Mouse (Mus musculus) embryonic facial prominence, embryonic 12.5 days (tissue): Measurements from ENCODE around the gene Hoxb3. TPM values are rescaled to one million over a fixed set of nuclear protein-coding genes. Genes with fewer than 3 reads are reported as not detected.
A peak's percentile ranks its signal among the peaks of the same experiment; 100 is the strongest.

Experiments used
- ATAC-seq: fragments of 200-750 bp; cut with Nextera tagmentation; 2 replicates; pipeline ENCODE4 v1.8.0; 2017; ENCODE audit not compliant: insufficient number of reproducible peaks, insufficient read depth, low FRiP score, low TSS enrichment
- H3K27ac ChIP-seq: fragments of 300-500 bp; sonication (generic); 2 replicates; pipeline ENCODE4 v1.5.1; 2016; ENCODE audit warnings: mild to moderate bottlenecking
- H3K27me3 ChIP-seq: fragments of 300-500 bp; sonication (generic); 2 replicates; pipeline ENCODE4 v1.6.1; 2016; ENCODE audit warnings: mild to moderate bottlenecking, moderate library complexity
- H3K36me3 ChIP-seq: fragments of 300-500 bp; sonication (generic); 2 replicates; pipeline ENCODE4 v1.6.1; 2016; ENCODE audit warnings: mild to moderate bottlenecking
- H3K4me1 ChIP-seq: fragments of 300-500 bp; sonication (generic); 2 replicates; pipeline ENCODE4 v1.6.1; 2016
- H3K4me2 ChIP-seq: fragments of 300-500 bp; sonication (generic); replicated peaks from 2 replicates; pipeline ENCODE4 v1.6.1; 2016; ENCODE audit warnings: mild to moderate bottlenecking, moderate library complexity
- H3K4me3 ChIP-seq: fragments of 300-500 bp; sonication (generic); 2 replicates; pipeline ENCODE4 v1.5.1; 2016; ENCODE audit warnings: mild to moderate bottlenecking
- H3K9ac ChIP-seq: fragments of 300-500 bp; sonication (generic); 2 replicates; pipeline ENCODE4 v1.6.1; 2016; ENCODE audit warnings: mild to moderate bottlenecking, moderate library complexity
- H3K9me3 ChIP-seq: fragments of 300-500 bp; sonication (generic); 2 replicates; pipeline ENCODE4 v1.6.1; 2016; ENCODE audit warnings: mild to moderate bottlenecking, moderate library complexity
- WGBS: fragments of 180-500 bp; shearing (Covaris S2); methylation state at CpG from one replicate; pipeline ENCODE4 v1.1.7; 2016; 5-methylcytosine and 5-hydroxymethylcytosine counted together
- polyA plus RNA-seq: library from polyadenylated mRNA; unstranded; fragments of >200 nt; fragmentation: Nextera tagmentation; extraction: Ambion mirVana; gene quantifications from 2 replicates; pipeline ENCODE4 v1.2.1, GENCODE M21; 2016

Gene Hoxb3
- polyA plus RNA-seq, 1 experiment from 2014 or later, result 0.87 TPM

DNA sequence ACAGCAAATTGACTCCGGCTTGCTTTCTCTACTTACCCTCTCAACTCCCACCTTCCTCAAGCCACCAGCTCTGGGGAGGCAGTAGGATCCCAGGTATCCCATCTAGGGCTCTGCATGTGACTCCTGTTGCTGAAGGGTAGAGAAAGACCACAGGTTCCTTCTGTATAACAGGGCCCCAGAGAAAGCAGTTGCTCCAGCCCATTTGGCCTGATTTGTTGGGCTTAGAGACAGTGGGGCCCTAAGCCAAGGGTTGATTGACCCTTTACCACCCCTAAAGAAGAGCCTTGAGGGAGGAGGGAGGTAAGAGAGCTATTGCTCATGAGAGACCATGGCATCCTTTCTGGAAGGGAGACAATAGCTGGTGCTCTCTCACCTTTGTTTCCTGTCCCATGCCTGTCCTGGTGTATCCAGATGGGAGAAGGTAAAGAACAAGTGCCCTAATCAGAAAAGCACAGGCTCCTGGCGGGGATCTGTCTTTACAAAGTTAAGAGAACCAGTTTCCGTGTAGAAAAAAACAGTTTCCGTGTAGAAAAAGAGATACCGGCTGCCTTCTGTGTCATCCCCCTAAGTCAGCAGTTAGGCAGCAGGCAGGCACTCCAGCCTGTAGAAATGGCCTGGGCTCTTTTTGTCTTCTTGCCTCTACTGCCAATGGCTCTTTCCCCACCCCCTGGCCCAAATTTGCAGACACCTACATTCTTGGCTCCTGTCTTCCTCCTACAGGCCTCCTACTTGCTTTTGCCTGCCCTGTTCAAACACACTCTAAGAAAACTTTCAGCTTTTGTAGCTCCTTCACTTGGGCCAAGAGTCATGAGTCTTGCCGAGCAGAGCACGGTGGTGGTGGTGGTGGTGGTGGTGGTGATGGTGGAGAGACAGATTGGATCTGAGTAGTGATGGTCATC, 16.1 kb downstream of the Hoxb3 start:
- no peak overlapping the region for H3K27ac ChIP-seq
- H3K4me2 ChIP-seq, result no peak overlapping the region
- 10% methylated on average over 7 of the region's 7 CpGs for WGBS

DNA sequence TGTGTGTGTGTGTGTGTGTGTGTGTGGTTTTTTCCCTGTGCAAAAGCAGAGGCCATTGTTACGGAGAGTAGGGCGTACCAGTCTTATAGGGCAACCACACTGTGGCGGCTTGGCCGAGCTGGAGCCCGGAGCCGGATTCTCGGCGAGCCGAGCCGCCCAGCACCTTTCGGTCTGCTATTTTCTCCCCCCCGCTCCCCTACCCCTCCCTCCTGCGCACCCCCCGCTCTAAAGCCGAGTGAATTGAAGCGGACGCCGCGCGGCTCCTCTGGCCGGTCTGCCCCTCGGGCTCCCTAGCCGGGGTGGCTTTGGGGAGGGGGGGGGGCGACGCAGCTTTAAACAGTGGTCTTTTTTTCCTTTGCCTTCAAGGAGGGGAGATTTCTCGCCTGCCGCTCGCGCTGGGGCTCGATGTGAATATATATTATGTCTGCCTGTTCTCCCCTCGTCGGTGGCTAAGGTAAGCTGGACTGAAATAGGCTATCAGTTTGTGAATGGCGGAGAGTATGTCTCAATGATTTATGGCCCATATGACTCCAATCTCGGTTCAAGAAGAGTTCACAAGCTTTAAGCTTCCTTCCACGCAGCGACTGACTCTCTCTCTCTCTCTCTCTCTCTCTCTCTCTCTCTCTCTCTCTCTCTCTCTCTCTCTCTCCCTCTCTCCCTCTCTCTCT, 17.7 kb downstream of the Hoxb3 start:
- H3K4me1 ChIP-seq, result no peaks in the 10 kb centered on the region
- no peaks in the 10 kb centered on the region for H3K9me3 ChIP-seq
- no peak for ATAC-seq
- under 1% methylated on average over 35 of the region's 36 CpGs for WGBS
- peak overlapping the region; percentile 31 for H3K4me2 ChIP-seq
- H3K4me3 ChIP-seq, result peak overlapping the region; percentile 18; the same call in 1 of the 2 replicates
- H3K27me3 ChIP-seq, result peaks cover 100% of the 10 kb centered on the region
- no peaks in the 10 kb centered on the region for H3K36me3 ChIP-seq
- no peak overlapping the region for H3K27ac ChIP-seq
- H3K9ac ChIP-seq, result no peak overlapping the region

More for the DNA sequence above, 16.1 kb downstream of the Hoxb3 start:
- no peak overlapping the region for H3K4me3 ChIP-seq
- no peaks in the 10 kb centered on the region for H3K4me1 ChIP-seq
- no peak for ATAC-seq
- no peak overlapping the region for H3K9ac ChIP-seq
- H3K27me3 ChIP-seq, result peaks cover 100% of the 10 kb centered on the region
- no peaks in the 10 kb centered on the region for H3K9me3 ChIP-seq
- H3K36me3 ChIP-seq, result no peaks in the 10 kb centered on the region

DNA sequence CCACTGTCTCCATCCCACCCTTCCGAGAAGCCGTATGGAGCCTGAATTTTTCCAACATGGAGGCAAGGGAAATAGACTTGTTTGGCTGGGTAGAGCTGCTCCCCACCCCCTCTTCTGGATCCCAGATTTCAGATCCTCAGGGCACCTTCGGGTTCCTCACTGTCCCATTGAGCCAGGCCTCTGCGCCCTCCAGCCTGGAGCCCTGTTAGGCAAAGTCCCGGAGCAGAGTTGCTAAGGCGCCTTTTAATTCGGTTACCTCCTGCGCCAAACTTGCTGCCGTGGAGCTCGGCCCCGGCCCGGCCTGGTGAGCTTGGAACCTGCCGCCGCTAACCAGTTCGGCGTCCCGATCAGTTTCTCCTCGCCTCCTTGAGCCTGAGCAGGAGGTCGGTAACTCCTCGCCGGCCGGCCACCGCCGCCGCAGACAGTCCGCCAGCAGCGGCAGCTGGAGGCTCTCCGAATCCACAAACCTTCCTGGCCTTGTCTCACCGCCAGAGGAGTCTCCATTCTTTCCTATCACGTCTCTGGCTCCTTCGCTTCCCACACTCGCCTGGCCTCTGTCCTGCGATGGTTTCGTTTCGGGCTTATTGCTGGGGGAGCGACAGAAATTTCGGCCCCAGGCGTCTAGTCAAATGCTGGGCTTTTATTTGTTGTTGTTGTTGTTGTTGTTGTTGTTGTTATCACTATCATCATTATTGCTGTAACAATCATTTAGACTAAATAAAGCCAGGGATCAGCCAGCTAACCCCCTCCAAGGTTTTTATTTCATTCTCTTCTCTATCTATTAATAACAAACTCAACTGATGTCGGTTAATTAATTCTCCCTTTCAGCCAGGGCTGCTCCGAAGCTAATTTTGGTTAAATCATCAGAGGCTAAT, 18.8 kb downstream of the Hoxb3 start:
- no peak overlapping the region for H3K9ac ChIP-seq
- no peak overlapping the region for H3K27ac ChIP-seq

DNA sequence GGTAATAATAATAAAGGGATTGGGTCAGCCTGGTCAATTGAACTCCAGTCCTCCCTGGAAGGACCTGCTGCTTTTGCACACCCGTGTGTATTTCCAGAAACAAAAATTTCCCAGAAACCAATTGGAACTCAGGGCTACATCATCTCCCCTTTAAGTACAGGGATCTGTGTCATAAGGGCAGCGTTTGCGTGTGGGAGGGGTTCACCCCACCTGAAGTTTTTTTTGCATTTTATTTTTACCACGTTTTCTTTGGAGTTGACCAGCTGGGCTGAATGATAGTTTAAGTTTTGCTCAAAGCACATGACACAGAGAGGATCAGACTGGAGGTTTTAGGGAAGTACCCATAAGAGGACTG, 19.4 kb downstream of the Hoxb3 start:
- H3K4me3 ChIP-seq, result no peak overlapping the region
- H3K27me3 ChIP-seq, result peaks cover 97% of the 10 kb centered on the region
- no peak for ATAC-seq
- H3K9me3 ChIP-seq, result no peaks in the 10 kb centered on the region
- 0 out of 2 replicates have a peak overlapping the region, but pooled peaks have one; percentile 2 for H3K4me2 ChIP-seq
- WGBS, result 2% methylated on average over 4 of the region's 4 CpGs
- no peak overlapping the region for H3K9ac ChIP-seq
- no peak overlapping the region for H3K27ac ChIP-seq
- H3K4me1 ChIP-seq, result no peaks in the 10 kb centered on the region
- no peaks in the 10 kb centered on the region for H3K36me3 ChIP-seq

More for the DNA sequence above, 18.8 kb downstream of the Hoxb3 start:
- peak overlapping the region; percentile 22; the same call in 1 of the 2 replicates for H3K4me2 ChIP-seq
- peak overlapping the region; percentile 4; the same call in 1 of the 2 replicates for H3K4me3 ChIP-seq
- no peaks in the 10 kb centered on the region for H3K9me3 ChIP-seq
- H3K27me3 ChIP-seq, result peaks cover 100% of the 10 kb centered on the region
- ATAC-seq, result no peak
- no peaks in the 10 kb centered on the region for H3K36me3 ChIP-seq
- no peaks in the 10 kb centered on the region for H3K4me1 ChIP-seq
- under 1% methylated on average over 40 of the region's 40 CpGs for WGBS

DNA sequence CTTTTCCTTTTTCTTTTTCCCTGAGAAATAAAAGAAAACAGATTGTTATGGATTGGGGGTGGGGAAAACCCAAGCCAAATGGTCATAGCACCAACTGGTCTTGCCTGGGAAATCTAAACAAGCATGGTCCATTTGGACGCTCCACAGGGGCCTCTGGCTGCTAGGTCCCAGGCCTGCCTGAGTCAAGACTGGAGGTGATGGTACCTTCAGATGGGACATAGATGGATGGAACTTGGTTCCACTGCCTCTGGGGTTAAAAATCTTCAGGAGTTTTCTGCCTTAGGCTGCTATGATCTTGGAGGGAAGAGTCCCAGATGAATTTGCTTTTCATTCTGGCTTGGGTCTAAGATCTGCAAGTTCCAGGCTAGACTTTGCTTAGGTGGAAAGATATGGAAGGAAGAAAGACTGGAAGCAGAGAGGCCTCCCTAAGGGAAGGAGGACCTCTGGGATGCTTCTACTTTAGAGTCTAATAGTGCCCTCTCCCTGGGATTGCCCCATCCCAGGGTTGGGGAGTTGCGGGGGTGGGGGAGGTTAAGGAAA, 20.1 kb downstream of the Hoxb3 start:
- Histone ChIP-seq H3K4me1 (no peaks in the 10 kb centered on the region), H3K27ac (no peak overlapping the region), H3K9ac (no peak overlapping the region), H3K9me3 (no peaks in the 10 kb centered on the region), H3K36me3 (no peaks in the 10 kb centered on the region), H3K4me3 (no peak overlapping the region), H3K4me2 (no peak overlapping the region), H3K27me3 (peaks cover 96% of the 10 kb centered on the region)
- no peak for ATAC-seq
- WGBS, result 9% methylated on average over 2 of the region's 2 CpGs

DNA sequence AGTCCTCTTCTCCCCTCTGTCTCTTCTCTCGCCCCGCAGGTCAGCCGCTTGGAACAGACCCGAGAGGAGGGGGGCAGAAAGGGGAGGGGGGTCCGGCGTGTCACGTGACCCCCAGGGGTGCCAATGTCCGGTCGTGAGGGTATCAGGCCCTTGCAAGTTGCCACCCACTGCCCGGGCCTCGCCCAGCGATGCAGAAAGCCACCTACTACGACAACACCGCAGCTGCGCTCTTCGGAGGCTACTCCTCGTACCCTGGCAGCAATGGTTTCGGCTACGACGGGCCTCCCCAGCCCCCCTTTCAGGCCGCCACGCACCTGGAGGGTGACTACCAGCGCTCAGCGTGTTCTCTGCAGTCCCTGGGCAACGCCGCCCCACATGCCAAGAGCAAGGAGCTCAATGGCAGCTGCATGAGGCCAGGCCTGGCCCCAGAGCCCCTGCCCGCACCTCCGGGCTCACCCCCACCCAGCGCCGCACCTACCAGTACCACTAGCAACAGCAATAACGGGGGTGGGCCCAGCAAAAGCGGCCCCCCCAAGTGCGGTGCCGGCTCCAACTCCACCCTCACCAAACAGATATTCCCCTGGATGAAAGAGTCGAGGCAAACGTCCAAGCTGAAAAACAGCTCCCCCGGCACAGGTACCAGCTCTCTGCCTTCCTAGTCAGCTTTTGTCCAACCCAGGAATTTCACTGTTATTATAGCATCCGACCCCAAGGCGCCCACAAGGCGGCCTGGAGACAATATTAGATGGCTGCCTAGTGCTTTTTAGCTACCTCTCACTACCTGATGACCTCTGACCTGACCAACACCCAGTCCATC, 21.1 kb downstream of the Hoxb3 start:
- Histone ChIP-seq H3K9ac (no peak overlapping the region), H3K4me2 (no peak overlapping the region), H3K4me3 (no peak overlapping the region), H3K9me3 (no peaks in the 10 kb centered on the region), H3K4me1 (no peaks in the 10 kb centered on the region), H3K27me3 (peaks cover 96% of the 10 kb centered on the region), H3K27ac (no peak overlapping the region), H3K36me3 (no peaks in the 10 kb centered on the region)
- ATAC-seq, result no peak
- 1% methylated on average over 38 of the region's 40 CpGs for WGBS

DNA sequence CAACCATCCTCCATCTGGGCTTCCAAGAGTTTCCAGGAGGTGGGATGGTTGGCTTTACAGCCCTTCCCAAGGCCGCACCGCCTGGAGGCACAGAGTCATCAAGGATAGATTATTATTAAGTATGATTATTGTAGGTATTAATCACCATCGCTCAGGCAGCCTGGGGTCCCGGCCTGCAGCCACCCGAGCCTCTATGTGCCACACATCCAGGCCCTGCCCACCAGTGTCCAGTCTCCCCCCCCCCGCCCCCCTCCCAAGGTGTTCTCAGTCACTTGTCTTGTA, 21.7 kb downstream of the Hoxb3 start:
- Histone ChIP-seq H3K36me3 (no peaks in the 10 kb centered on the region), H3K9me3 (no peaks in the 10 kb centered on the region), H3K27me3 (peaks cover 96% of the 10 kb centered on the region), H3K4me3 (no peak overlapping the region), H3K9ac (no peak overlapping the region), H3K4me1 (no peaks in the 10 kb centered on the region), H3K4me2 (no peak overlapping the region), H3K27ac (no peak overlapping the region)
- 2% methylated on average over 6 of the region's 6 CpGs for WGBS
- no peak for ATAC-seq

DNA sequence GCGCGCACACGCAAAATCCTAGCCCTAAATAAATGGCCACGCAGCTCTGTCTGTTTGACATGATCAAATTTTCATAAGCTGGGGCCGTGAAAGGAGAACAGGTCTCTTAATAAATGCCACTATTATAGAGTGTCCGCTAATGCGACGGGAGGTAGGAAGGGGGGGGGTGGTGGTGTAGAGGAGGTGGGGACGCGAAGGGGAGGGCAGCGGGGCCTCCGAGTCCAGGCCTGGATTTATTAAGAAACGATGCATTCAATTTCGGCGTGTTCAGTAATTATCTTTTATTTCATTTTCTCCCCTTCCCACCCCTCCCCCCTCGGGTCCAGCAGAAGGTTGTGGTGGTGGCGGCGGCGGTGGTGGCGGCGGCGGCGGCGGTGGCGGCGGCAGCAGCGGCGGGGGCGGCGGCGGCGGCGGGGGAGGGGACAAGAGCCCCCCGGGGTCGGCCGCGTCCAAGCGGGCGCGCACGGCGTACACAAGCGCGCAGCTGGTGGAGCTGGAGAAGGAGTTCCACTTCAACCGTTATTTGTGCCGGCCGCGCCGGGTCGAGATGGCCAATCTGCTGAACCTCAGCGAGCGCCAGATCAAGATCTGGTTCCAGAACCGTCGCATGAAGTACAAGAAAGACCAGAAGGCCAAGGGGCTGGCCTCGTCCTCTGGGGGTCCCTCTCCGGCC, 22.2 kb downstream of the Hoxb3 start:
- 1% methylated on average over 38 of the region's 56 CpGs for WGBS
- Histone ChIP-seq H3K4me2 (peak overlapping the region; percentile 24), H3K9me3 (no peaks in the 10 kb centered on the region), H3K27ac (no peak overlapping the region), H3K9ac (no peak overlapping the region), H3K4me3 (no peak overlapping the region), H3K4me1 (no peaks in the 10 kb centered on the region), H3K36me3 (no peaks in the 10 kb centered on the region), H3K27me3 (peaks cover 95% of the 10 kb centered on the region)
- no peak for ATAC-seq

DNA sequence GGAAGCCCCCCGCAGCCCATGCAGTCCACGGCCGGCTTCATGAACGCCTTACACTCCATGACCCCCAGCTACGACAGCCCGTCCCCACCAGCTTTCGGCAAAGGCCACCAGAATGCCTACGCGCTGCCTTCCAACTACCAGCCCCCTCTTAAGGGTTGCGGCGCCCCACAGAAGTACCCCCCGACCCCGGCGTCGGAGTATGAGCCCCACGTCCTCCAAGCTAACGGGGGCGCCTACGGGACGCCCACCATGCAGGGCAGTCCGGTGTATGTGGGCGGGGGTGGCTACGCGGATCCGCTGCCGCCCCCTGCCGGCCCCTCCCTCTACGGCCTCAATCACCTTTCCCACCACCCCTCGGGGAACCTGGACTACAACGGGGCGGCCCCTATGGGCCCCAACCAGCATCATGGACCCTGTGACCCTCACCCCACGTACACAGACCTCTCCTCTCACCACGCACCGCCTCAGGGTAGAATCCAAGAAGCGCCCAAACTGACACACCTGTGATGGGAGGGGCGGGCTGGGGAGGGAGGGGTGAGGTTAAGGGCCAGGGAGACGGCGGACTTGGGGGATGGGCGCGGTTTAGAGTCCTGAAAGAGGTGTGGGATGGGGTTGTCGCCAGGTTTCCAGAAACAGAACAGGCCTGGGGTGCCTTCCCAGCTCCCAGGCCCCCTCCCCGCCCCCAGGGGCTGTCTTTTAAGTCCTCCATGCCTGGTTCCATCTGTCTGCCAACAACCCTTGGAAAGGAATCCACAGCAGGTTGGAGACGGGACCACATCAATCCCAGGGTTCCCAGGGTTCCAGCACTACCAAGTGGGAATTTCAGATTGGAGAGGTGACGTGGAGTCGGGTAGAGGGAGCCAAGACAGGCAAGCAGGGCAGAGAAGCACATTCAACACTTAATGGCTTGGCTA, 23.0 kb downstream of the Hoxb3 start:
- H3K27ac ChIP-seq, result no peak overlapping the region
- no peaks in the 10 kb centered on the region for H3K4me1 ChIP-seq
- no peak for ATAC-seq
- 2% methylated on average over 45 of the region's 45 CpGs for WGBS
- H3K9ac ChIP-seq, result no peak overlapping the region
- no peak overlapping the region for H3K4me3 ChIP-seq
- H3K9me3 ChIP-seq, result no peaks in the 10 kb centered on the region
- H3K27me3 ChIP-seq, result peaks cover 95% of the 10 kb centered on the region
- no peaks in the 10 kb centered on the region for H3K36me3 ChIP-seq
- H3K4me2 ChIP-seq, result peak overlapping the region; percentile 24
